Mouse (Mus musculus): ENCODE measurements at regions not wholly inside any gene's neighbourhood (a gene's known extent, or its start where the extent isn't known, plus 50 kb on each side); places are given as distances from the start of the nearest gene placed in this dataset.
"Not testable (repeated sequence)": the region's sequence is repeated elsewhere in the genome, so short reads cannot be mapped to it uniquely, and the experiment has no call there.

DNA sequence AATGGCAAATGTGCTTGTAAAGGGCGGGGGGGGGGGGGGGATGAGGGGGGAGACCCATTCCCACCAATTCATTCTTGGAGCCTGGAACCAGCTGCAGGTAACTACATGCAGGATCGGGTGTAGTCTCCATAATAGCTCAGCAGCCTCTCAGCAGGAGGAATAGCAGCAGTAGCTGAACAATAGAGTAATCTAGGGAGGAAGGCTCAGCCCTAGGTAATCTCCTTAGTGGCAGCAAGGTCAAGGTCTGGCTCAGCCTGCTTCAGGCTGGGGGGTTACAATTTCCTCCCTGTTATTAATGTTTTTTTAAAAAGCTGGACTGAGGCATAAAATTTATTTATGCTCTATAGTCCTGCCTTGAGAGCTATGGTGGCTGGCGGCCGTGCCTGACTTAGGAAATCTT, 171.2 kb upstream of the Klf6 start:
- H3K4me1 ChIP-seq (ENCODE audit: control insufficient read depth, insufficient read depth, low read length): no peaks in the 10 kb centered on the region
- H3K27me3 ChIP-seq (ENCODE audit: control insufficient read depth, insufficient read depth, low read depth, low read length): no peaks in the 10 kb centered on the region
- H3K4me2 ChIP-seq (ENCODE audit: low read length): no peak overlapping the region
- 67% methylated on average over 3 of the region's 4 CpGs for WGBS
- peaks cover 2% of the 10 kb centered on the region; the same call in 1 of the 2 replicates for H3K9me3 ChIP-seq (replicated peaks; ENCODE audit: control insufficient read depth, low read length, poor library complexity, severe bottlenecking)
- H3K9ac ChIP-seq (ENCODE audit: low read depth, low read length): no peak overlapping the region
- H3K4me3 ChIP-seq (ENCODE audit: low read depth, low read length): no peak overlapping the region
- no peak overlapping the region for H3K27ac ChIP-seq (ENCODE audit: low read length)
- no peaks in the 10 kb centered on the region for H3K36me3 ChIP-seq (ENCODE audit: control insufficient read depth, insufficient read depth, low read length)
- no peak for ATAC-seq

DNA sequence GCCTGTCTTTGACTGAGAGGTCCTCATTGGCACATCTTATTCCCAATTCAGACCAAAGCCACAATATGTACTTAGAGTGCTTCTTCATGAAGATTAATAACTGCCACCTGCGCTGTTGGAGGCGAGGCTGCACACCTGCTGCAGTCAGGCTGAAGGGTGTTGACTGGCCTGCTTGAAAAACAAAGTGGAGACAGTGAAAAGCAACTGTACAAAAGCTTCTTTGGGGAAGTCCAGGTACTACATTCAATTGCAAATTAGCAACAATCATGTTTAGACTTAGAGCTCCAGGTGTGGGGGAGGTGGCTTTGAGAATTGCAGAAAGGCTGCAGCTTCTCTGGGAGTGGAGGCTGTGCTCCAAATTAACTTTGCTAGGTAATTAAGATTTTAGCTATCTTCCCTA, 170.6 kb upstream of the Klf6 start:
- not testable (repeated sequence) for H3K27me3 ChIP-seq (ENCODE audit: control insufficient read depth, insufficient read depth, low read depth, low read length); H3K4me2 ChIP-seq (ENCODE audit: low read length); H3K9me3 ChIP-seq (replicated peaks; ENCODE audit: control insufficient read depth, low read length, poor library complexity, severe bottlenecking); ATAC-seq; H3K27ac ChIP-seq (ENCODE audit: low read length); H3K9ac ChIP-seq (ENCODE audit: low read depth, low read length); H3K4me3 ChIP-seq (ENCODE audit: low read depth, low read length); H3K4me1 ChIP-seq (ENCODE audit: control insufficient read depth, insufficient read depth, low read length); H3K36me3 ChIP-seq (ENCODE audit: control insufficient read depth, insufficient read depth, low read length)
- WGBS: 94% methylated on average over 2 of the region's 2 CpGs

DNA sequence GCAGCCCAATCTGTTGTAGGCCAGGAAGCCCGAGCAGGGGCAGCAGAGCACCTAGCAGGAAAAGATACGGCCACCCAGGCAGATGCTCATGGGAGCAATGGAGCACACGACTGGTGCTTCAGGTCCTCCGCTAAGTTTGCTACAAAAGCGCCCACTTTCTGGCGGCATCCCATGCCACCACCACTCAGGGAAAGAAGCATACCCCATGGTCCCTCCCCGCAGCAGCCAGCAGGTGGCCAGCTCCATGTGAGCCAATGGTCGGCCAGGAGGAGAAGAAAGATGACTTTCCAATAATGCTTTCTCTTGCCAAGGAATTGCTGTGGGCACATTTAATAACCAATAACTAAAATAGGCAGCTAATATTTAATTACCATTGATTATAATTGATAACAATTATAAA, 166.7 kb upstream of the Klf6 start:
- ATAC-seq: no peak
- H3K36me3 ChIP-seq (ENCODE audit: control insufficient read depth, insufficient read depth, low read length): no peaks in the 10 kb centered on the region
- H3K9me3 ChIP-seq (replicated peaks; ENCODE audit: control insufficient read depth, low read length, poor library complexity, severe bottlenecking): peaks cover 2% of the 10 kb centered on the region; the same call in 1 of the 2 replicates
- H3K9ac ChIP-seq (ENCODE audit: low read depth, low read length): no peak overlapping the region
- WGBS: 90% methylated on average over 8 of the region's 8 CpGs
- H3K4me2 ChIP-seq (ENCODE audit: low read length): no peak overlapping the region
- no peak overlapping the region for H3K4me3 ChIP-seq (ENCODE audit: low read depth, low read length)
- no peaks in the 10 kb centered on the region for H3K4me1 ChIP-seq (ENCODE audit: control insufficient read depth, insufficient read depth, low read length)
- H3K27ac ChIP-seq (ENCODE audit: low read length): no peak overlapping the region
- no peaks in the 10 kb centered on the region for H3K27me3 ChIP-seq (ENCODE audit: control insufficient read depth, insufficient read depth, low read depth, low read length)

DNA sequence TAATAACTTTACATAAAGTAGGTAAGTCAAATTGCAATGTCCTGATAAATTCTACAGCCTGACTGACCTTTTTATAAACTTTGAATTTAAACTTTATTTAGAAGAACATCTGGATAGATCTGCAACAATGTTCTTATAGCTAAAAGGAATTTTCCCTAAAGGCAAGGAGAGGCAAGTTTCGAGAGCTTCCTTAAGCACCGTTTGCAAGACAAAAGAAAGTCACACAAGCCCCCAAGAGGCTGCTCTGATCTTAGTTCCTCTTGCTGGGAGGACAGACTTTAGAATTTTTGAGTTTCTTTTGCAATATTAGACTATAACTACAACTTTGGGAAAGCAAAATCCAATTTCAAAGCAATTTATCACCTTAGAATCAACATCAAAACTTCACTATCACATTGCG, 165.7 kb upstream of the Klf6 start:
- H3K9ac ChIP-seq (ENCODE audit: low read depth, low read length); H3K4me3 ChIP-seq (ENCODE audit: low read depth, low read length); H3K36me3 ChIP-seq (ENCODE audit: control insufficient read depth, insufficient read depth, low read length); H3K27me3 ChIP-seq (ENCODE audit: control insufficient read depth, insufficient read depth, low read depth, low read length); H3K9me3 ChIP-seq (replicated peaks; ENCODE audit: control insufficient read depth, low read length, poor library complexity, severe bottlenecking); H3K27ac ChIP-seq (ENCODE audit: low read length); H3K4me2 ChIP-seq (ENCODE audit: low read length); ATAC-seq; H3K4me1 ChIP-seq (ENCODE audit: control insufficient read depth, insufficient read depth, low read length): not testable (repeated sequence)
- WGBS: 48% methylated on average over 3 of the region's 3 CpGs

DNA sequence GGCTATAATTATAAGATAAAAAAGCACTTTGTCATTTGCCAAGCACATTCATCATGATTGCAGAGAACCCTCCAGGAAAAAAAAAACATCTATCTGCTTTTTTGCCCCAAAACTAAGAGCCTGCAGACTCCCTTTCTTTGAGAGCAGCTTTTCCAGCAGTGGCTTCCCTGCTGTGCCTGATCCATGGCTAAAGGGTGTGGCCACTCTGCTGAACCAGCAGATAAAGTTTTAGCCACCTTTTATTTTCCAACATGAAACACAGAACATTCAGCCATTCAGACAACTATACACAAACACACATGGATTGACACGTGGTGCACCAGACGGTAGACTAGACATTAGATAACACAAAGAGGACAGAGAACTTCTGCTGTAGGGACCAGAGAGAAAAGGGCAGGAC, 164.9 kb upstream of the Klf6 start:
- no peak overlapping the region for H3K4me3 ChIP-seq (ENCODE audit: low read depth, low read length)
- ATAC-seq: no peak
- 5% methylated on average over 2 of the region's 2 CpGs for WGBS
- no peak overlapping the region for H3K4me2 ChIP-seq (ENCODE audit: low read length)
- H3K9me3 ChIP-seq (replicated peaks; ENCODE audit: control insufficient read depth, low read length, poor library complexity, severe bottlenecking): no peaks in the 10 kb centered on the region; the same call in 1 of the 2 replicates
- H3K27ac ChIP-seq (ENCODE audit: low read length): no peak overlapping the region
- H3K27me3 ChIP-seq (ENCODE audit: control insufficient read depth, insufficient read depth, low read depth, low read length): no peaks in the 10 kb centered on the region
- no peaks in the 10 kb centered on the region for H3K4me1 ChIP-seq (ENCODE audit: control insufficient read depth, insufficient read depth, low read length)
- no peaks in the 10 kb centered on the region for H3K36me3 ChIP-seq (ENCODE audit: control insufficient read depth, insufficient read depth, low read length)
- H3K9ac ChIP-seq (ENCODE audit: low read depth, low read length): no peak overlapping the region

DNA sequence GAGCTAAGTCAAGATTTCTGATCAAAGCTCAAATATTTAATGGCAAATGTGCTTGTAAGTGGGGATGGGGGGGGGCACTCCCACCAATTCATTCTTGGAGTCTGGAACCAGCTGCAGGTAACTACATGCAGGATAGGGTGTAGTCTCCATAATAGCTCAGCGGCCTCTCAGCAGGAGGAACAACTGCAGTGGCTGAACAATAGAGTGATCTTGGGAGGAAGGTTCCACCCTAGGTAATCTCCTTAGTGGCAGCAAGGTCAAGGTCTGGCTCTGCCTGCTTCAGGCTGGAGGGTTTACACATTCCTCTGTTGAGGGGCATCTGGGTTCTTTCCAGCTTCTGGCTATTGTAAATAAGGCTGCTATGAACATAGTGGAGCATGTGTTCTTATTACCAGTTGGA, 164.0 kb upstream of the Klf6 start:
- not testable (repeated sequence) for H3K36me3 ChIP-seq (ENCODE audit: control insufficient read depth, insufficient read depth, low read length); H3K9ac ChIP-seq (ENCODE audit: low read depth, low read length); H3K4me2 ChIP-seq (ENCODE audit: low read length); H3K27me3 ChIP-seq (ENCODE audit: control insufficient read depth, insufficient read depth, low read depth, low read length); H3K27ac ChIP-seq (ENCODE audit: low read length); H3K9me3 ChIP-seq (replicated peaks; ENCODE audit: control insufficient read depth, low read length, poor library complexity, severe bottlenecking); ATAC-seq; H3K4me1 ChIP-seq (ENCODE audit: control insufficient read depth, insufficient read depth, low read length); H3K4me3 ChIP-seq (ENCODE audit: low read depth, low read length)
- WGBS: 47% methylated on average over 1 of the region's 1 CpGs

DNA sequence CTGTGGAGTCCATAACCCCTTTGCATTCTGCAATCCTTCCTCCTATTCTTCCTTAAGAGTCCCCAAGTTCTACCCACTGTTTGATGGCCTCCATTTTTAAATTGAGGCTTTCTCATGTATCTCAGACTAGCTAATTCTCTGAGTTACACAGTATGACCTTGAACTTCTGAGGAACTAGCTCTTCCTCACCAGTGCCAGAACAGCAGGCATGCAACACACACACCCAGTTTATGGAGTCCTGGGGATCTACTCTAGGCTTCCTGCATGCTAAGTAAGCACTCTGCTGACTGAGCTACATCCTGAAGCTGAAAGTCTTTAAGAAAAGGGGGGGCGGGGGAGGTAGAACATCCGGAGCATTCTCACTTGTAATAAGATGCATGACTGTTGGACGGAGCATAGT, 159.2 kb upstream of the Klf6 start:
- H3K9me3 ChIP-seq (replicated peaks; ENCODE audit: control insufficient read depth, low read length, poor library complexity, severe bottlenecking): no peaks in the 10 kb centered on the region
- H3K27me3 ChIP-seq (ENCODE audit: control insufficient read depth, insufficient read depth, low read depth, low read length): no peaks in the 10 kb centered on the region
- H3K4me3 ChIP-seq (ENCODE audit: low read depth, low read length): no peak overlapping the region
- H3K4me2 ChIP-seq (ENCODE audit: low read length): no peak overlapping the region
- no peaks in the 10 kb centered on the region for H3K36me3 ChIP-seq (ENCODE audit: control insufficient read depth, insufficient read depth, low read length)
- no peak overlapping the region for H3K9ac ChIP-seq (ENCODE audit: low read depth, low read length)
- ATAC-seq: no peak
- H3K4me1 ChIP-seq (ENCODE audit: control insufficient read depth, insufficient read depth, low read length): no peaks in the 10 kb centered on the region
- 77% methylated on average over 3 of the region's 3 CpGs for WGBS
- no peak overlapping the region for H3K27ac ChIP-seq (ENCODE audit: low read length)

DNA sequence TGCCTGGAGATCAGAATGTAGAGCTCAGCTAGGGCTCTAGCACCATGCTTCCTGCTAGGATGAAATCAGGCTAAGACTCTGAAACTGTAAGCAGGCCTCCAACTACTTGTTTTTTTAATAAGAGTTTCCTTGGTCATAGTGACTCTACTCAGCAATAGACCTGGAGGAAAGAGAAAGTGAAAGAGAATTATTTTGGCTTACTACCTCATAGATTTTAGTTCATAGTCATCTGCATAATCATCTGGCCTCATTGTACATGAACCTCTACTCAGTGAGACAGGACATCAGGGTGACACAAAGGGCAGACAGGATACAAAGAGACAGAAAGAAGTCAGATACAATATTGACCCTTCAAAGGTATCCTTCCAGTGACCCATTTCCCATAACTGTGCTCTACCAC, 156.3 kb upstream of the Klf6 start:
- Histone ChIP-seq H3K9ac (ENCODE audit: low read depth, low read length) (no peak overlapping the region), H3K4me3 (ENCODE audit: low read depth, low read length) (no peak overlapping the region), H3K27me3 (ENCODE audit: control insufficient read depth, insufficient read depth, low read depth, low read length) (no peaks in the 10 kb centered on the region), H3K27ac (ENCODE audit: low read length) (no peak overlapping the region), H3K36me3 (ENCODE audit: control insufficient read depth, insufficient read depth, low read length) (no peaks in the 10 kb centered on the region), H3K4me2 (ENCODE audit: low read length) (no peak overlapping the region), H3K4me1 (ENCODE audit: control insufficient read depth, insufficient read depth, low read length) (no peaks in the 10 kb centered on the region), H3K9me3 (replicated peaks; ENCODE audit: control insufficient read depth, low read length, poor library complexity, severe bottlenecking) (no peaks in the 10 kb centered on the region)
- no peak for ATAC-seq

DNA sequence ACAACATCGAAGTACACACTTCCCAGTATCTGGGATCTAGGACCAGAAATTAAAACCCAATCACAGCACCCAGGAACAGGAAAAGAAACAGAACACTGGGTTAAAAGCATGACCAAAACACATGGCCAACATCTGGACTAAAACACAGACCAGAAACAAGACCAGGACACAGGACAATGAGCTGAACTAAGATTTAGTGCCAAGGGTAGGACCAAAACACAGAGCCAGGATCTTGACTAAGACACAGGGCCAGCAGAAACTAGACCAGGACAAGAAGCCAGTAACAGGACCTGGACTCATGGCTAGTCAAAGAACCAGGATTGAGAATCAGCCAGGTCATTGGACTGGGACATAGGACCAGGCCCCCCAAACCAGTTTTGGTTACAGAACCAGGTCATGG, 149.6 kb upstream of the Klf6 start:
- WGBS: 83% methylated on average over 1 of the region's 1 CpGs
- Histone ChIP-seq H3K36me3 (ENCODE audit: control insufficient read depth, insufficient read depth, low read length) (no peaks in the 10 kb centered on the region), H3K4me3 (ENCODE audit: low read depth, low read length) (no peak overlapping the region), H3K27ac (ENCODE audit: low read length) (no peak overlapping the region), H3K4me2 (ENCODE audit: low read length) (no peak overlapping the region), H3K9ac (ENCODE audit: low read depth, low read length) (no peak overlapping the region), H3K9me3 (replicated peaks; ENCODE audit: control insufficient read depth, low read length, poor library complexity, severe bottlenecking) (no peaks in the 10 kb centered on the region), H3K4me1 (ENCODE audit: control insufficient read depth, insufficient read depth, low read length) (no peaks in the 10 kb centered on the region), H3K27me3 (ENCODE audit: control insufficient read depth, insufficient read depth, low read depth, low read length) (no peaks in the 10 kb centered on the region)
- ATAC-seq: no peak

Data from midbrain, embryonic 16.5 days (tissue).